Mouse (Mus musculus): Measurements from ENCODE around the gene Olfr769. TPM values are rescaled to one million over a fixed set of nuclear protein-coding genes. Genes with fewer than 3 reads are reported as not detected.

Gene Olfr769
- polyA plus RNA-seq (2012; fragmentation: generic; extraction: Trizol): 0.04 TPM

GRCm38 (mm10) chr10:129117761-129118160 is at the start of gene Olfr769:
TSS of gene Olfr769 (minus strand) at chr10:129117861.
- H3K79me2 ChIP-seq (ENCODE audit: control insufficient read depth, insufficient read depth): no peaks in the 10 kb centered on the region
- no peak for TF ChIP-seq MYOD1 (IDR thresholded peaks at IDR 0.05; ENCODE audit: control insufficient read depth in 1 of 3, insufficient read length in 2 of 3, low read depth in 2 of 3)
- no peak for TF ChIP-seq CEBPB (IDR thresholded peaks at IDR 0.05; ENCODE audit: insufficient read depth, poor library complexity, severe bottlenecking)
- TF ChIP-seq TCF12 (IDR thresholded peaks at IDR 0.05; ENCODE audit: insufficient read depth, poor library complexity, severe bottlenecking): no peak
- no peak for TF ChIP-seq MAX (IDR thresholded peaks at IDR 0.05; ENCODE audit: low read depth)
- no peak for TF ChIP-seq USF1 (IDR thresholded peaks at IDR 0.05; ENCODE audit: low read depth)
- no peak for TF ChIP-seq E2F4 (IDR thresholded peaks at IDR 0.05; ENCODE audit: insufficient read depth)
- TF ChIP-seq SRF (IDR thresholded peaks at IDR 0.05; ENCODE audit: control insufficient read depth, insufficient read length, low read depth): no peak
- TF ChIP-seq POLR2A (IDR thresholded peaks at IDR 0.05; ENCODE audit: insufficient read length, low read depth): no peak
- TF ChIP-seq MYOG (IDR thresholded peaks at IDR 0.05; ENCODE audit: control insufficient read depth in 1 of 3, insufficient read depth in 1 of 3, insufficient read length in 2 of 3, low read depth in 2 of 3): no peak
- TF ChIP-seq POLR2AphosphoS2 (IDR thresholded peaks at IDR 0.05; ENCODE audit: insufficient read length, low read depth): no peak
- no peak for TF ChIP-seq TCF3 (IDR thresholded peaks at IDR 0.05; ENCODE audit: insufficient read length, low read depth)
- TF ChIP-seq REST (IDR thresholded peaks at IDR 0.05; ENCODE audit: insufficient read depth, insufficient read length): no peak
- no peaks in the 10 kb centered on the region for H3K27me3 ChIP-seq (ENCODE audit: control insufficient read depth, insufficient read depth, insufficient read length)
- H3ac ChIP-seq (ENCODE audit: control insufficient read depth, insufficient read length): no peak within 1 kb of the TSS
- no peaks in the 10 kb centered on the region for H3K36me3 ChIP-seq (ENCODE audit: control insufficient read depth, insufficient read depth)
- H3K4me3 ChIP-seq: no peak within 1 kb of the TSS
- no peak within 1 kb of the TSS for H3K4me2 ChIP-seq (ENCODE audit: low read depth)

- no peak within 1 kb of the TSS for H3K4me2 ChIP-seq (ENCODE audit: low read depth)
- no peak within 1 kb of the TSS for H3ac ChIP-seq (ENCODE audit: control insufficient read depth, insufficient read length)
- H3K27me3 ChIP-seq (ENCODE audit: control insufficient read depth, insufficient read depth, insufficient read length): no peaks in the 10 kb centered on the region
- H3K4me3 ChIP-seq: no peak within 1 kb of the TSS
- TF ChIP-seq MYOD1 (IDR thresholded peaks at IDR 0.05; ENCODE audit: control insufficient read depth in 1 of 3, insufficient read length in 2 of 3, low read depth in 2 of 3) (no peak), POLR2A (IDR thresholded peaks at IDR 0.05; ENCODE audit: insufficient read length, low read depth) (no peak)
- H3K79me2 ChIP-seq (ENCODE audit: control insufficient read depth, insufficient read depth): no peaks in the 10 kb centered on the region
- H3K36me3 ChIP-seq (ENCODE audit: control insufficient read depth, insufficient read depth): no peaks in the 10 kb centered on the region
Measured at GRCm38 (mm10) chr10:129164651-129165050, 47.0 kb upstream of the Olfr769 start, which contains the start of gene Olfr771. TSS of gene Olfr771 (minus strand) at chr10:129164751.

GRCm38 (mm10) chr10:129138898-129139297 is 21.2 kb upstream of the Olfr769 start, which contains the start of gene Olfr770:
TSS of gene Olfr770 (minus strand) at chr10:129138998.
- Histone ChIP-seq H3ac (ENCODE audit: control insufficient read depth, insufficient read length) (no peak within 1 kb of the TSS), H3K27me3 (ENCODE audit: control insufficient read depth, insufficient read depth, insufficient read length) (no peaks in the 10 kb centered on the region), H3K4me2 (ENCODE audit: low read depth) (no peak within 1 kb of the TSS), H3K36me3 (ENCODE audit: control insufficient read depth, insufficient read depth) (no peaks in the 10 kb centered on the region), H3K4me3 (no peak within 1 kb of the TSS), H3K79me2 (ENCODE audit: control insufficient read depth, insufficient read depth) (no peaks in the 10 kb centered on the region)
- no peak for TF ChIP-seq SRF (IDR thresholded peaks at IDR 0.05; ENCODE audit: control insufficient read depth, insufficient read length, low read depth)
- TF ChIP-seq CEBPB (IDR thresholded peaks at IDR 0.05; ENCODE audit: insufficient read depth, poor library complexity, severe bottlenecking): no peak
- TF ChIP-seq MYOG (IDR thresholded peaks at IDR 0.05; ENCODE audit: control insufficient read depth in 1 of 3, insufficient read depth in 1 of 3, insufficient read length in 2 of 3, low read depth in 2 of 3): no peak
- TF ChIP-seq E2F4 (IDR thresholded peaks at IDR 0.05; ENCODE audit: insufficient read depth): no peak
- TF ChIP-seq TCF12 (IDR thresholded peaks at IDR 0.05; ENCODE audit: insufficient read depth, poor library complexity, severe bottlenecking): no peak
- TF ChIP-seq MYOD1 (IDR thresholded peaks at IDR 0.05; ENCODE audit: control insufficient read depth in 1 of 3, insufficient read length in 2 of 3, low read depth in 2 of 3): no peak
- TF ChIP-seq MAX (IDR thresholded peaks at IDR 0.05; ENCODE audit: low read depth): no peak
- TF ChIP-seq REST (IDR thresholded peaks at IDR 0.05; ENCODE audit: insufficient read depth, insufficient read length): no peak
- no peak for TF ChIP-seq POLR2A (IDR thresholded peaks at IDR 0.05; ENCODE audit: insufficient read length, low read depth)
- TF ChIP-seq USF1 (IDR thresholded peaks at IDR 0.05; ENCODE audit: low read depth): no peak
- no peak for TF ChIP-seq TCF3 (IDR thresholded peaks at IDR 0.05; ENCODE audit: insufficient read length, low read depth)
- no peak for TF ChIP-seq POLR2AphosphoS2 (IDR thresholded peaks at IDR 0.05; ENCODE audit: insufficient read length, low read depth)

- H3K79me2 ChIP-seq (ENCODE audit: control insufficient read depth, insufficient read depth): no peaks in the 10 kb centered on the region
- TF ChIP-seq CEBPB (IDR thresholded peaks at IDR 0.05; ENCODE audit: insufficient read depth, poor library complexity, severe bottlenecking): no peak
- TF ChIP-seq MYOD1 (IDR thresholded peaks at IDR 0.05; ENCODE audit: control insufficient read depth in 1 of 3, insufficient read length in 2 of 3, low read depth in 2 of 3): no peak
- no peak for TF ChIP-seq REST (IDR thresholded peaks at IDR 0.05; ENCODE audit: insufficient read depth, insufficient read length)
- no peak for TF ChIP-seq MYOG (IDR thresholded peaks at IDR 0.05; ENCODE audit: control insufficient read depth in 1 of 3, insufficient read depth in 1 of 3, insufficient read length in 2 of 3, low read depth in 2 of 3)
- no peak for TF ChIP-seq E2F4 (IDR thresholded peaks at IDR 0.05; ENCODE audit: insufficient read depth)
- TF ChIP-seq TCF3 (IDR thresholded peaks at IDR 0.05; ENCODE audit: insufficient read length, low read depth): no peak
- TF ChIP-seq POLR2A (IDR thresholded peaks at IDR 0.05; ENCODE audit: insufficient read length, low read depth): no peak
- no peak for TF ChIP-seq POLR2AphosphoS2 (IDR thresholded peaks at IDR 0.05; ENCODE audit: insufficient read length, low read depth)
- no peak for TF ChIP-seq MAX (IDR thresholded peaks at IDR 0.05; ENCODE audit: low read depth)
- no peak for TF ChIP-seq USF1 (IDR thresholded peaks at IDR 0.05; ENCODE audit: low read depth)
- no peak for TF ChIP-seq SRF (IDR thresholded peaks at IDR 0.05; ENCODE audit: control insufficient read depth, insufficient read length, low read depth)
- TF ChIP-seq TCF12 (IDR thresholded peaks at IDR 0.05; ENCODE audit: insufficient read depth, poor library complexity, severe bottlenecking): no peak
- H3K4me3 ChIP-seq: no peak overlapping the region
- H3K4me2 ChIP-seq (ENCODE audit: low read depth): no peak overlapping the region
- no peaks in the 10 kb centered on the region for H3K36me3 ChIP-seq (ENCODE audit: control insufficient read depth, insufficient read depth)
- H3ac ChIP-seq (ENCODE audit: control insufficient read depth, insufficient read length): no peak overlapping the region
- no peaks in the 10 kb centered on the region for H3K27me3 ChIP-seq (ENCODE audit: control insufficient read depth, insufficient read depth, insufficient read length)
Measured at GRCm38 (mm10) chr10:129115146-129115545, 2.5 kb downstream of the Olfr769 start.

- Histone ChIP-seq H3K4me2 (ENCODE audit: low read depth) (no peak overlapping the region), H3ac (ENCODE audit: control insufficient read depth, insufficient read length) (no peak overlapping the region), H3K27me3 (ENCODE audit: control insufficient read depth, insufficient read depth, insufficient read length) (no peaks in the 10 kb centered on the region), H3K36me3 (ENCODE audit: control insufficient read depth, insufficient read depth) (no peaks in the 10 kb centered on the region), H3K4me3 (no peak overlapping the region), H3K79me2 (ENCODE audit: control insufficient read depth, insufficient read depth) (no peaks in the 10 kb centered on the region)
- TF ChIP-seq MAX (IDR thresholded peaks at IDR 0.05; ENCODE audit: low read depth): no peak
- no peak for TF ChIP-seq MYOG (IDR thresholded peaks at IDR 0.05; ENCODE audit: control insufficient read depth in 1 of 3, insufficient read depth in 1 of 3, insufficient read length in 2 of 3, low read depth in 2 of 3)
- TF ChIP-seq POLR2AphosphoS2 (IDR thresholded peaks at IDR 0.05; ENCODE audit: insufficient read length, low read depth): no peak
- no peak for TF ChIP-seq MYOD1 (IDR thresholded peaks at IDR 0.05; ENCODE audit: control insufficient read depth in 1 of 3, insufficient read length in 2 of 3, low read depth in 2 of 3)
- TF ChIP-seq REST (IDR thresholded peaks at IDR 0.05; ENCODE audit: insufficient read depth, insufficient read length): no peak
- TF ChIP-seq E2F4 (IDR thresholded peaks at IDR 0.05; ENCODE audit: insufficient read depth): no peak
- TF ChIP-seq TCF3 (IDR thresholded peaks at IDR 0.05; ENCODE audit: insufficient read length, low read depth): no peak
- no peak for TF ChIP-seq POLR2A (IDR thresholded peaks at IDR 0.05; ENCODE audit: insufficient read length, low read depth)
- TF ChIP-seq CEBPB (IDR thresholded peaks at IDR 0.05; ENCODE audit: insufficient read depth, poor library complexity, severe bottlenecking): no peak
- no peak for TF ChIP-seq USF1 (IDR thresholded peaks at IDR 0.05; ENCODE audit: low read depth)
- TF ChIP-seq TCF12 (IDR thresholded peaks at IDR 0.05; ENCODE audit: insufficient read depth, poor library complexity, severe bottlenecking): no peak
Measured at GRCm38 (mm10) chr10:129101231-129101630, 16.4 kb downstream of the Olfr769 start.

All from myocyte (in vitro differentiated cells).